Mouse (Mus musculus) olfactory bulb, adult 2 months (tissue): ENCODE measurements at regions not wholly inside any gene's neighbourhood (a gene's known extent, or its start where the extent isn't known, plus 50 kb on each side); places are given as distances from the start of the nearest gene placed in this dataset.

Experiments used
- CTCF ChIP-seq: fragments of 200-500 bp; IDR thresholded peaks from 2 replicates; pipeline ENCODE4 v1.5.1; 2012; ENCODE audit warnings: low read depth, mild to moderate bottlenecking, low read length, moderate library complexity; ENCODE audit not compliant: insufficient read depth
- POLR2A ChIP-seq: fragments of 200-500 bp; IDR thresholded peaks from 2 replicates; pipeline ENCODE4 v1.6.1; 2012; ENCODE audit warnings: mild to moderate bottlenecking, low read depth, low read length, moderate library complexity; ENCODE audit not compliant: insufficient read depth

- TF ChIP-seq POLR2A, result no peak
- TF ChIP-seq CTCF, result no peak
These were observed 96.0 kb upstream of the Phyhipl start for GRCm38 (mm10) chr10:70751771-70752170.
